Mouse (Mus musculus) liver, embryonic 14.5 days (tissue): Measurements from ENCODE around the gene Wnt5a. TPM values are rescaled to one million over a fixed set of nuclear protein-coding genes. Genes with fewer than 3 reads are reported as not detected.

Source experiments
- ATAC-seq: fragments of 200-750 bp; cut with Nextera tagmentation; 2 replicates; pipeline ENCODE4 v1.8.0; 2017; ENCODE audit warnings: moderate number of reproducible peaks, mild to moderate bottlenecking, moderate library complexity; ENCODE audit not compliant: insufficient read depth
- DNase-seq, 3 experiments: peaks; one replicate each; pipeline ENCODE4 v3.0.0-alpha.2; 2012 to 2013; ENCODE audit warnings: low read depth in 3 of 3, low spot score in 3 of 3
- H3K27ac ChIP-seq: fragments of 300-500 bp; sonication (generic); 2 replicates; pipeline ENCODE4 v1.5.1; 2014; ENCODE audit warnings: moderate library complexity, mild to moderate bottlenecking, control low read depth, inconsistent platforms
- H3K27me3 ChIP-seq: fragments of 300-500 bp; sonication (generic); 2 replicates; pipeline ENCODE4 v1.6.1; 2014; ENCODE audit warnings: mild to moderate bottlenecking, low read length, moderate library complexity; ENCODE audit not compliant: control insufficient read depth, insufficient read depth
- H3K36me3 ChIP-seq: fragments of 300-500 bp; sonication (generic); replicated peaks from 2 replicates; pipeline ENCODE4 v1.6.1; 2014; ENCODE audit warnings: low read depth; ENCODE audit not compliant: control insufficient read depth, insufficient read depth
- H3K4me1 ChIP-seq, 2 experiments: fragments of 200-500 bp in 1 of 2; fragments of 300-500 bp in 1 of 2; sonication (generic) in 1 of 2; replicated peaks; 2 replicates each; pipeline ENCODE4 v1.6.1; 2012 to 2014; ENCODE audit warnings: antibody characterized with exemption in 1 of 2, inconsistent platforms in 1 of 2, low read length in 1 of 2; ENCODE audit not compliant: control insufficient read depth in 2 of 2, insufficient read depth in 2 of 2
- H3K4me2 ChIP-seq: fragments of 300-500 bp; sonication (generic); 2 replicates; pipeline ENCODE4 v1.6.1; 2014; ENCODE audit warnings: low read depth, mild to moderate bottlenecking, control low read depth, moderate library complexity
- H3K4me3 ChIP-seq, 2 experiments: fragments of 200-500 bp in 1 of 2; fragments of 300-500 bp in 1 of 2; sonication (generic) in 1 of 2; 2 replicates each; pipeline ENCODE4 v1.5.1; 2012 to 2014; ENCODE audit warnings: low read depth in 2 of 2, low read length in 2 of 2, mild to moderate bottlenecking in 2 of 2, control low read depth in 1 of 2, inconsistent platforms in 1 of 2, moderate library complexity in 1 of 2; ENCODE audit not compliant: insufficient read depth in 1 of 2
- H3K9ac ChIP-seq: fragments of 300-500 bp; sonication (generic); replicated peaks from 2 replicates; pipeline ENCODE4 v1.6.1; 2014; ENCODE audit warnings: mild to moderate bottlenecking, control low read depth, moderate library complexity
- H3K9me3 ChIP-seq: fragments of 300-500 bp; sonication (generic); 2 replicates; pipeline ENCODE4 v1.6.1; 2016; ENCODE audit warnings: low read length, mixed read lengths; ENCODE audit not compliant: control insufficient read depth
- CTCF ChIP-seq: IDR thresholded peaks from 2 replicates; pipeline ENCODE4 v1.5.1; 2016; ENCODE audit warnings: antibody characterized with exemption, low read depth, control low read depth
- EP300 ChIP-seq: IDR thresholded peaks from 2 replicates; pipeline ENCODE4 v1.6.1; 2016; ENCODE audit warnings: antibody characterized with exemption, low read depth
- WGBS: fragments of 180-500 bp; shearing (Covaris S2); extraction: QIAGEN DNeasy Blood & Tissue Kit; methylation state at CpG from one replicate; pipeline ENCODE4 v1.1.7; 2014; ENCODE audit not compliant: insufficient replicate concordance; 5-methylcytosine and 5-hydroxymethylcytosine counted together
- polyA plus RNA-seq, 2 experiments: library from polyadenylated mRNA; depleted of rRNA in 1 of 2; stranded (reverse) in 1 of 2; unstranded in 1 of 2; fragments of >200 nt; fragmentation: Nextera tagmentation in 1 of 2; extraction: Ambion mirVana in 1 of 2; gene quantifications; 2 replicates each; pipeline versions ENCODE4 v1.2.1 to v1.2.3; 2012 to 2014

The Wnt5a gene
- polyA plus RNA-seq, 2 experiments, result 0.10 to 0.25 TPM

DNA sequence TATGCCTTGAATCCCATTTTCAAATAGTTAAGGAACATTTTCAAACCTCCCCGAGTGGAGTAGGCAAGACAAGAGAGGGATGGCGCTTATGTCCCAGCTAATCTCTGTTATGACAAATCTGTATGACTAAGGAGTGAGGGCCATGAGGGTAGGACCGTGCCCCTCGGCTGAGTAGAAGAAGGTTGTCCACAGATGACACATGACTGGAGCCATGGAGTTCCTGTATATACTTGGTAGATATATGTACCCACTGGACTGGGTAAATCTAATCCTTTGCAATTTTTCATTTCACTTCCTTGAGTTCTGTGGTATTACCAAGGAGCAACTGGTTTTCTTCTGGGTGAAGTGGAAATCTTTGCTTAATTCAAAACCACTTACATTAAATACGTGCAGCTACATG is 10.3 kb upstream of the Wnt5a start:
- Histone ChIP-seq H3K27ac (no peak overlapping the region), H3K9me3 (no peaks in the 10 kb centered on the region), H3K4me1 (no peaks in the 10 kb centered on the region), H3K4me2 (no peak overlapping the region), H3K4me3 (no peak overlapping the region), H3K27me3 (no peaks in the 10 kb centered on the region), H3K9ac (no peak overlapping the region), H3K36me3 (no peaks in the 10 kb centered on the region)
- WGBS, result 68% methylated on average over 5 of the region's 5 CpGs
- no peak for TF ChIP-seq CTCF
- TF ChIP-seq EP300, result no peak
- DNase-seq, result no peak
- ATAC-seq, result no peak

GRCm38 (mm10) chr14:28501216-28501878 is 3.2 kb upstream of the Wnt5a start:
- Histone ChIP-seq H3K27me3 (peaks cover 31% of the 10 kb centered on the region), H3K27ac (no peak overlapping the region), H3K9me3 (no peaks in the 10 kb centered on the region), H3K4me3 (no peak overlapping the region), H3K4me1 (no peaks in the 10 kb centered on the region), H3K9ac (no peak overlapping the region), H3K4me2 (no peak overlapping the region), H3K36me3 (no peaks in the 10 kb centered on the region)
- 47% methylated on average over 12 of the region's 12 CpGs for WGBS
- DNase-seq, result no peak
- ATAC-seq, result no peak
- TF ChIP-seq EP300, result no peak
- TF ChIP-seq CTCF, result no peak

DNA sequence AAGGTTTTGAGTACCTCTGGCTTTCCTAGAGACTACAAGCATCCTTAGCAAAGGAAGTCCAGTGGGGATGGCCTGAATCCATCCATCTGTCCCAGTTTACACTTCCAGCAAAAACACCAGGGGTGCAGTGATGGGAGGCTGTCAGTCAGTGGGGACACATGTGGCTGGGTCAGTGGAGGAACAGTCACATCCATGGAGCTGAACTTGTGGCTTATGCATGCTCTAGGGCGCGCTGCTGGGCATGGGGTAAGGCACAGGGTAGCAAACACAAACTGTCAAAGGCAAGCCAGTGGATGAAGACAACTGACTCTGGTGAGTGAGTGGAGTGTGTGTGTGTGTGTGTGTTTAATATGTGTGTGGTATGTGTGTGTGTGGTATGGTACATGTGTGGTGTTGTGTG is 1.3 kb upstream of the Wnt5a start:
- ATAC-seq, result no peak
- Histone ChIP-seq H3K36me3 (no peaks in the 10 kb centered on the region), H3K4me1 (no peaks in the 10 kb centered on the region), H3K9me3 (no peaks in the 10 kb centered on the region), H3K27me3 (peaks cover 50% of the 10 kb centered on the region), H3K4me3 (no peak overlapping the region), H3K4me2 (no peak overlapping the region), H3K9ac (no peak overlapping the region), H3K27ac (no peak overlapping the region)
- 41% methylated on average over 2 of the region's 2 CpGs for WGBS
- DNase-seq, result no peak
- TF ChIP-seq CTCF, result no peak
- TF ChIP-seq EP300, result no peak

DNA sequence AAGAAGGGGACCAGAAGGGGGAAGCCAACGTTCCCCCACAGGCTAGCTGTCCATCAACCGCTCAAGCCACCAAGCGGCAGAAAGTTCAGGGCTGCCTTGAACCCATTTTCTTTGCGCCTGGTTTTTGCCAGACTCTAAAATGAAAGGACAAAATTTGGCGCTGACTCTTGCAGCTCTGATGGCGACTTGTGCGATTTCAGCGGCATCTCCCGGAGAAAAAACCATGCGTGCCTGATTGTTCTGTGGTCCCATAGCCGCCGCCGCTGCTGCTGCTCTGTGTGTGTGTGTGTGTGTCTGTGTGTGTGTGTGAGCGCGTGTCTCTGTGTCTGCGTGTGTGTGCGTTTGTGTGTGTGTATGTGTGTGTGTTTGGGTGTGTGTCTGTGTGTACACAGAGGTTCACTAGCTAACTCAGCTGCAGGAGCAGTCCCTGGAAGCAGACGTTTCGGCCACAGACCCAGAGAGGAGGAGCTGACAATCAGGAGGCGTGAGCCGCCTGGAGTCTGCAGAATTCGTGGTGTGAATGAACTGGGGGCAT is 568 bp downstream of the Wnt5a start:
- Histone ChIP-seq H3K4me2 (peak overlapping the region; percentile 51), H3K4me3 (peak overlapping the region; percentile 32 to 40), H3K9me3 (no peaks in the 10 kb centered on the region), H3K4me1 (no peaks in the 10 kb centered on the region), H3K36me3 (no peaks in the 10 kb centered on the region), H3K9ac (no peak overlapping the region), H3K27ac (no peak overlapping the region), H3K27me3 (peaks cover 69% of the 10 kb centered on the region)
- no peak for TF ChIP-seq EP300
- no peak for TF ChIP-seq CTCF
- WGBS, result under 1% methylated on average over 21 of the region's 22 CpGs
- no peak for DNase-seq
- no peak for ATAC-seq

DNA sequence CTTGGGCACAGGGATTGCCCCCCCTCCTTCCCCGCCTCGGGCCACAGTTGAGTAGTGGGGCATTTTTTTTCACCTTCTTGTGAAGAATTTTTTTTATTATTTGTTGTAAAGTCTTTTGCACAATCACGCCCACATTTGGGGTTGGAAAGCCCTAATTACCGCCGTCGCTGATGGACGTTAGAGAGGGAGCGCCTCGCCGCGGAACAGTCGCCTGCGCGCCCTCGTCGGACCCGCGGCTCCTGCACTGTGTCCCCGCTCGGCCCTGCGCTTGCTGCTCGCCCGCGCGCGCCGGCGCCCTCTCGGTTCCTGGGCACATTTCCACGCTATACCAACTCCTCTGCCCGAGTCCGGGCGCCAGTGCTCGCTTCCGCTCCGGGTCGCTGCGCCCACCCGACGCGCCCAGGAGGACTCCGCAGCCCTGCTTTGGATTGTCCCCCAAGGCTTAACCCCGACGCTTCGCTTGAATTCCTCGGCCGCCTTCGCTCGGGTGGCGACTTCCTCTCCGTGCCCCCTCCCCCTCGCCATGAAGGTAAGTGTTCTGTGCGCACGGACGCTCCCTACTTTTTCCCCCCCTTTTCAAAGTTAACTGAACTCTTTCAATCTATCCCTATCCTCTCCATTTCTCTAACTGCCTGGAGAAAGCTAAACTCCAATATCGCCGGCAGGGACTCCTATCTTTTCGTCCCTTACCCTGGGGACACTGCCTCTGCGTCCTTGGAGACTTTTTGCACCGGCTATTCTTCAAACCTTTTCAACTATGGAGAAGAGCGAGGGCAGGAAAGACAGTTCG is 1.2 kb downstream of the Wnt5a start:
- Histone ChIP-seq H3K27ac (no peak overlapping the region), H3K9ac (no peak overlapping the region), H3K36me3 (no peaks in the 10 kb centered on the region), H3K27me3 (peaks cover 75% of the 10 kb centered on the region), H3K9me3 (no peaks in the 10 kb centered on the region), H3K4me1 (no peaks in the 10 kb centered on the region), H3K4me3 (peak overlapping the region; percentile 32 to 40; a peak in 3 of 4 replicates), H3K4me2 (peak overlapping the region; percentile 51)
- TF ChIP-seq CTCF, result no peak
- TF ChIP-seq EP300, result no peak
- WGBS, result under 1% methylated on average over 58 of the region's 62 CpGs
- ATAC-seq, result no peak
- DNase-seq, result no peak
